Mouse (Mus musculus) limb, embryonic 14.5 days (tissue): ENCODE results near the gene Simc1. TPM values are rescaled to one million over a fixed set of nuclear protein-coding genes. Genes with fewer than 3 reads are reported as not detected.
"Not testable (repeated sequence)": the region's sequence is repeated elsewhere in the genome, so short reads cannot be mapped to it uniquely, and the experiment has no call there.

Experiments
- ATAC-seq: fragments of 200-750 bp; cut with Nextera tagmentation; 2 replicates; pipeline ENCODE4 v1.8.0; 2017; ENCODE audit warnings: low read depth, moderate number of reproducible peaks, moderate TSS enrichment; ENCODE audit not compliant: low FRiP score
- DNase-seq: peaks from one replicate; pipeline ENCODE4 v3.0.0-alpha.2; 2015; ENCODE audit warnings: low spot score
- H3K27ac ChIP-seq: fragments of 300-500 bp; sonication (generic); replicated peaks from 2 replicates; pipeline ENCODE4 v1.5.1; 2014; ENCODE audit warnings: low read depth, mild to moderate bottlenecking, low read length, moderate library complexity, mixed read lengths
- H3K27me3 ChIP-seq: fragments of 300-500 bp; sonication (generic); 2 replicates; pipeline ENCODE4 v1.6.1; 2014; ENCODE audit warnings: low read length, mixed read lengths; ENCODE audit not compliant: control insufficient read depth, insufficient read depth
- H3K36me3 ChIP-seq: fragments of 300-500 bp; sonication (generic); 2 replicates; pipeline ENCODE4 v1.6.1; 2014; ENCODE audit warnings: mild to moderate bottlenecking, low read length, moderate library complexity, mixed read lengths; ENCODE audit not compliant: control insufficient read depth, insufficient read depth
- H3K4me1 ChIP-seq: fragments of 300-500 bp; sonication (generic); 2 replicates; pipeline ENCODE4 v1.6.1; 2014; ENCODE audit warnings: antibody characterized with exemption, low read length, mixed read lengths; ENCODE audit not compliant: control insufficient read depth, insufficient read depth
- H3K4me2 ChIP-seq: fragments of 300-500 bp; sonication (generic); replicated peaks from 2 replicates; pipeline ENCODE4 v1.6.1; 2014; ENCODE audit warnings: low read depth, mild to moderate bottlenecking, low read length, moderate library complexity; ENCODE audit not compliant: severe bottlenecking
- H3K4me3 ChIP-seq: fragments of 300-500 bp; sonication (generic); replicated peaks from 2 replicates; pipeline ENCODE4 v1.5.1; 2014; ENCODE audit warnings: low read length
- H3K9ac ChIP-seq: fragments of 300-500 bp; sonication (generic); 2 replicates; pipeline ENCODE4 v1.6.1; 2014; ENCODE audit warnings: mild to moderate bottlenecking, low read depth, low read length, moderate library complexity; ENCODE audit not compliant: severe bottlenecking
- H3K9me3 ChIP-seq: fragments of 300-500 bp; sonication (generic); 2 replicates; pipeline ENCODE4 v1.6.1; 2016; ENCODE audit warnings: low read length; ENCODE audit not compliant: control insufficient read depth
- POLR2A ChIP-seq: fragments of 200-500 bp; IDR thresholded peaks from 2 replicates; pipeline ENCODE4 v1.8.0; 2012; ENCODE audit warnings: inconsistent platforms, mild to moderate bottlenecking, moderate library complexity, borderline replicate concordance; ENCODE audit not compliant: insufficient read depth, insufficient read length; ENCODE audit errors: extremely low read depth
- WGBS: fragments of 180-500 bp; shearing (Covaris S2); extraction: QIAGEN DNeasy Blood & Tissue Kit; methylation state at CpG from one replicate; pipeline ENCODE4 v1.1.7; 2014; 5-methylcytosine and 5-hydroxymethylcytosine counted together
- polyA plus RNA-seq, 2 experiments: library from polyadenylated mRNA; depleted of rRNA in 1 of 2; stranded (reverse) in 1 of 2; unstranded in 1 of 2; fragments of >200 nt; fragmentation: Nextera tagmentation in 1 of 2; extraction: Ambion mirVana in 1 of 2; gene quantifications; 2 replicates each; pipeline versions ENCODE4 v1.2.1 to v1.2.3; 2012 to 2014

Gene Simc1
- polyA plus RNA-seq, 2 experiments, result 14.8 to 25.0 TPM

- no peaks in the 10 kb centered on the region for H3K9me3 ChIP-seq
- no peaks in the 10 kb centered on the region for H3K27me3 ChIP-seq
- no peak for ATAC-seq
- H3K9ac ChIP-seq, result no peak overlapping the region
- TF ChIP-seq POLR2A, result no peak
- no peak overlapping the region for H3K27ac ChIP-seq
- no peaks in the 10 kb centered on the region for H3K4me1 ChIP-seq
- no peak for DNase-seq
- no peaks in the 10 kb centered on the region for H3K36me3 ChIP-seq
- H3K4me2 ChIP-seq, result no peak overlapping the region
- H3K4me3 ChIP-seq, result no peak overlapping the region
- WGBS, result 75% methylated on average over 5 of the region's 5 CpGs
Measured at GRCm38 (mm10) chr13:54490411-54490810, 13.2 kb upstream of the Simc1 start.

GRCm38 (mm10) chr13:54491381-54491780 is 12.2 kb upstream of the Simc1 start:
- no peak overlapping the region for H3K4me3 ChIP-seq
- WGBS, result 83% methylated on average over 6 of the region's 6 CpGs
- H3K4me2 ChIP-seq, result no peak overlapping the region
- H3K9me3 ChIP-seq, result no peaks in the 10 kb centered on the region
- no peaks in the 10 kb centered on the region for H3K36me3 ChIP-seq
- H3K27me3 ChIP-seq, result no peaks in the 10 kb centered on the region
- no peak overlapping the region for H3K27ac ChIP-seq
- no peak overlapping the region for H3K9ac ChIP-seq
- DNase-seq (no peak), ATAC-seq (no peak)
- no peak for TF ChIP-seq POLR2A
- no peaks in the 10 kb centered on the region for H3K4me1 ChIP-seq

- ATAC-seq, H3K27me3 ChIP-seq, H3K9me3 ChIP-seq, H3K27ac ChIP-seq, DNase-seq, H3K9ac ChIP-seq, H3K4me3 ChIP-seq, H3K4me2 ChIP-seq, H3K36me3 ChIP-seq, H3K4me1 ChIP-seq: not testable (repeated sequence)
- 94% methylated on average over 7 of the region's 7 CpGs for WGBS
Measured at GRCm38 (mm10) chr13:54499551-54499950, 4.0 kb upstream of the Simc1 start.

GRCm38 (mm10) chr13:54501352-54501751 is 2.2 kb upstream of the Simc1 start:
- Histone ChIP-seq H3K4me2 (no peak overlapping the region), H3K4me1 (peaks cover 12% of the 10 kb centered on the region), H3K4me3 (no peak overlapping the region), H3K27me3 (no peaks in the 10 kb centered on the region), H3K9me3 (no peaks in the 10 kb centered on the region), H3K36me3 (no peaks in the 10 kb centered on the region), H3K27ac (no peak overlapping the region), H3K9ac (no peak overlapping the region)
- ATAC-seq (no peak), DNase-seq (no peak)
- WGBS, result 74% methylated on average over 2 of the region's 2 CpGs
- no peak for TF ChIP-seq POLR2A

- TF ChIP-seq POLR2A, result no peak
- H3K27me3 ChIP-seq, result no peaks in the 10 kb centered on the region
- 56% methylated on average over 3 of the region's 3 CpGs for WGBS
Measured at GRCm38 (mm10) chr13:54501957-54502690, 1.5 kb upstream of the Simc1 start.

More at GRCm38 (mm10) chr13:54501957-54502690, 1.5 kb upstream of the Simc1 start:
- H3K4me1 ChIP-seq, result peaks cover 12% of the 10 kb centered on the region
- ATAC-seq (no peak), DNase-seq (no peak)
- H3K36me3 ChIP-seq, result no peaks in the 10 kb centered on the region
- no peak overlapping the region for H3K27ac ChIP-seq
- no peak overlapping the region for H3K4me2 ChIP-seq
- H3K9ac ChIP-seq, result no peak overlapping the region
- no peaks in the 10 kb centered on the region for H3K9me3 ChIP-seq
- no peak overlapping the region for H3K4me3 ChIP-seq
